Mouse (Mus musculus): ENCODE measurements around the gene 4933430I17Rik. TPM values are rescaled to one million over a fixed set of nuclear protein-coding genes. Genes with fewer than 3 reads are reported as not detected.
"Not testable (repeated sequence)": the region's sequence is repeated elsewhere in the genome, so short reads cannot be mapped to it uniquely, and the experiment has no call there.

The 4933430I17Rik gene
- polyA plus RNA-seq, 1 experiment = 9.8 TPM

- no peak for TF ChIP-seq CTCF (IDR thresholded peaks at IDR 0.05; ENCODE audit: control insufficient read depth, insufficient read depth, insufficient replicate concordance, low read depth, low read length)
- TF ChIP-seq POLR2A (IDR thresholded peaks at IDR 0.05; ENCODE audit: control insufficient read depth, low read depth, low read length) = no peak
- Histone ChIP-seq H3K4me1 (ENCODE audit: control insufficient read depth, insufficient read depth, low read length) (no peaks in the 10 kb centered on the region; the same call in 1 of the 2 replicates), H3K27ac (ENCODE audit: control insufficient read depth, insufficient read depth, low read depth, low read length) (no peak overlapping the region), H3K27me3 (ENCODE audit: control insufficient read depth, insufficient read depth, low read length) (no peaks in the 10 kb centered on the region), H3K4me3 (ENCODE audit: control insufficient read depth, low read depth, low read length) (no peak overlapping the region), H3K36me3 (ENCODE audit: control insufficient read depth, insufficient read depth, low read length) (no peaks in the 10 kb centered on the region)
These were observed 65.7 kb downstream of the 4933430I17Rik start for GRCm38 (mm10) chr4:62590878-62591277.

- peak overlapping the region; percentile 20 for H3K4me3 ChIP-seq (ENCODE audit: control insufficient read depth, low read depth, low read length)
- H3K27ac ChIP-seq (ENCODE audit: control insufficient read depth, insufficient read depth, low read depth, low read length) = no peak overlapping the region; the same call in 1 of the 2 replicates
- H3K36me3 ChIP-seq (ENCODE audit: control insufficient read depth, insufficient read depth, low read length) = no peaks in the 10 kb centered on the region
- TF ChIP-seq POLR2A (IDR thresholded peaks at IDR 0.05; ENCODE audit: control insufficient read depth, low read depth, low read length) (no peak), CTCF (IDR thresholded peaks at IDR 0.05; ENCODE audit: control insufficient read depth, insufficient read depth, insufficient replicate concordance, low read depth, low read length) (no peak)
- no peaks in the 10 kb centered on the region; the same call in 1 of the 2 replicates for H3K4me1 ChIP-seq (ENCODE audit: control insufficient read depth, insufficient read depth, low read length)
- H3K27me3 ChIP-seq (ENCODE audit: control insufficient read depth, insufficient read depth, low read length) = no peaks in the 10 kb centered on the region
These were observed 66.2 kb downstream of the 4933430I17Rik start for GRCm38 (mm10) chr4:62591326-62591725.

- not testable (repeated sequence) for H3K27ac ChIP-seq (ENCODE audit: control insufficient read depth, insufficient read depth, low read depth, low read length); H3K27me3 ChIP-seq (ENCODE audit: control insufficient read depth, insufficient read depth, low read length); H3K36me3 ChIP-seq (ENCODE audit: control insufficient read depth, insufficient read depth, low read length); H3K4me1 ChIP-seq (ENCODE audit: control insufficient read depth, insufficient read depth, low read length)
- peak overlapping the region; percentile 71 for H3K4me3 ChIP-seq (ENCODE audit: control insufficient read depth, low read depth, low read length)
These were observed 68.5 kb downstream of the 4933430I17Rik start for GRCm38 (mm10) chr4:62593546-62594240.

GRCm38 (mm10) chr4:62594442-62594841 lies 69.3 kb downstream of the 4933430I17Rik start:
- TF ChIP-seq CTCF (IDR thresholded peaks at IDR 0.05; ENCODE audit: control insufficient read depth, insufficient read depth, insufficient replicate concordance, low read depth, low read length) = no peak
- TF ChIP-seq POLR2A (IDR thresholded peaks at IDR 0.05; ENCODE audit: control insufficient read depth, low read depth, low read length) = no peak
- Histone ChIP-seq H3K27ac (ENCODE audit: control insufficient read depth, insufficient read depth, low read depth, low read length) (no peak overlapping the region), H3K36me3 (ENCODE audit: control insufficient read depth, insufficient read depth, low read length) (no peaks in the 10 kb centered on the region), H3K27me3 (ENCODE audit: control insufficient read depth, insufficient read depth, low read length) (no peaks in the 10 kb centered on the region), H3K4me3 (ENCODE audit: control insufficient read depth, low read depth, low read length) (peak overlapping the region; percentile 80), H3K4me1 (ENCODE audit: control insufficient read depth, insufficient read depth, low read length) (no peaks in the 10 kb centered on the region; the same call in 1 of the 2 replicates)

GRCm38 (mm10) chr4:62596051-62596450 lies 70.9 kb downstream of the 4933430I17Rik start:
- H3K27ac ChIP-seq (ENCODE audit: control insufficient read depth, insufficient read depth, low read depth, low read length) = no peak overlapping the region
- no peaks in the 10 kb centered on the region; the same call in 1 of the 2 replicates for H3K4me1 ChIP-seq (ENCODE audit: control insufficient read depth, insufficient read depth, low read length)
- H3K36me3 ChIP-seq (ENCODE audit: control insufficient read depth, insufficient read depth, low read length) = no peaks in the 10 kb centered on the region
- TF ChIP-seq POLR2A (IDR thresholded peaks at IDR 0.05; ENCODE audit: control insufficient read depth, low read depth, low read length) = no peak
- TF ChIP-seq CTCF (IDR thresholded peaks at IDR 0.05; ENCODE audit: control insufficient read depth, insufficient read depth, insufficient replicate concordance, low read depth, low read length) = no peak
- no peak overlapping the region for H3K4me3 ChIP-seq (ENCODE audit: control insufficient read depth, low read depth, low read length)
- H3K27me3 ChIP-seq (ENCODE audit: control insufficient read depth, insufficient read depth, low read length) = no peaks in the 10 kb centered on the region

Other genes starting within 250 kb of the 4933430I17Rik start
- 6.1 and 6.5 TPM in 2 replicates for gene Fkbp15, start 164.8 kb upstream of the 4933430I17Rik start, polyA plus RNA-seq (2012; rRNA removed)
- 14.4 and 18.1 TPM in 2 replicates for gene Slc31a1, start 164.6 kb upstream of the 4933430I17Rik start, polyA plus RNA-seq (2012; rRNA removed)
- gene Cdc26, start 116.7 kb upstream of the 4933430I17Rik start, polyA plus RNA-seq (2012; rRNA removed) = 16.0 and 19.2 TPM in 2 replicates
- 9.2 and 9.6 TPM in 2 replicates for gene Prpf4, start 116.6 kb upstream of the 4933430I17Rik start, polyA plus RNA-seq (2012; rRNA removed)
- 4.2 and 4.3 TPM in 2 replicates for gene Rnf183, start 90.1 kb upstream of the 4933430I17Rik start, polyA plus RNA-seq (2012; rRNA removed)
- gene Wdr31, start 54.5 kb upstream of the 4933430I17Rik start, polyA plus RNA-seq (2012; rRNA removed) = 202 and 208 TPM in 2 replicates
- gene Bspry, start 45.3 kb upstream of the 4933430I17Rik start, polyA plus RNA-seq (2012; rRNA removed) = 443 and 501 TPM in 2 replicates
- 5.9 and 7.0 TPM in 2 replicates for gene Hdhd3, start 21.9 kb upstream of the 4933430I17Rik start, polyA plus RNA-seq (2012; rRNA removed)
- 57.5 and 64.0 TPM in 2 replicates for gene Alad, start 5.5 kb upstream of the 4933430I17Rik start, polyA plus RNA-seq (2012; rRNA removed)
- 44.8 and 47.1 TPM in 2 replicates for gene Pole3, start 301 bp upstream of the 4933430I17Rik start, polyA plus RNA-seq (2012; rRNA removed)
- gene Rgs3, start 34.5 kb downstream of the 4933430I17Rik start, polyA plus RNA-seq (2012; rRNA removed) = 65.5 and 75.4 TPM in 2 replicates